Mouse (Mus musculus) forebrain, embryonic 11.5 days (tissue): ENCODE measurements around the gene Upf3b. TPM values are rescaled to one million over a fixed set of nuclear protein-coding genes. Genes with fewer than 3 reads are reported as not detected.

Experiments used
- ATAC-seq: fragments of 200-750 bp; cut with Nextera tagmentation; replicated peaks from 2 replicates; pipeline ENCODE4 v1.8.0; 2017; ENCODE audit warnings: moderate TSS enrichment; ENCODE audit not compliant: low FRiP score
- DNase-seq: peaks from one replicate; pipeline ENCODE4 v3.0.0-alpha.2; 2017; ENCODE audit warnings: low spot score
- H3K27ac ChIP-seq: fragments of 300-500 bp; sonication (generic); 2 replicates; pipeline ENCODE4 v1.5.1; 2014; ENCODE audit warnings: low read depth, low read length
- H3K27me3 ChIP-seq: fragments of 300-500 bp; sonication (generic); 2 replicates; pipeline ENCODE4 v1.6.1; 2014; ENCODE audit warnings: mild to moderate bottlenecking, low read length, mixed read lengths; ENCODE audit not compliant: control insufficient read depth, insufficient read depth
- H3K36me3 ChIP-seq: fragments of 300-500 bp; sonication (generic); 2 replicates; pipeline ENCODE4 v1.6.1; 2014; ENCODE audit warnings: mild to moderate bottlenecking, low read length, moderate library complexity, mixed read lengths; ENCODE audit not compliant: control insufficient read depth, insufficient read depth
- H3K4me1 ChIP-seq: fragments of 300-500 bp; sonication (generic); replicated peaks from 2 replicates; pipeline ENCODE4 v1.6.1; 2014; ENCODE audit warnings: low read length, mixed read lengths; ENCODE audit not compliant: control insufficient read depth, insufficient read depth
- H3K4me2 ChIP-seq: fragments of 300-500 bp; sonication (generic); 2 replicates; pipeline ENCODE4 v1.6.1; 2014; ENCODE audit warnings: low read depth, mild to moderate bottlenecking, low read length, moderate library complexity, mixed read lengths; ENCODE audit not compliant: severe bottlenecking
- H3K4me3 ChIP-seq: fragments of 300-500 bp; sonication (generic); 2 replicates; pipeline ENCODE4 v1.5.1; 2014; ENCODE audit warnings: low read depth, low read length
- H3K9ac ChIP-seq: fragments of 300-500 bp; sonication (generic); 2 replicates; pipeline ENCODE4 v1.6.1; 2014; ENCODE audit warnings: low read length
- H3K9me3 ChIP-seq: fragments of 300-500 bp; sonication (generic); 2 replicates; pipeline ENCODE4 v1.6.1; 2016; ENCODE audit warnings: low read length, mixed read lengths; ENCODE audit not compliant: control insufficient read depth
- WGBS: fragments of 180-500 bp; shearing (Covaris S2); extraction: QIAGEN DNeasy Blood & Tissue Kit; methylation state at CpG from one replicate; pipeline ENCODE4 v1.1.7; 2014; 5-methylcytosine and 5-hydroxymethylcytosine counted together
- polyA plus RNA-seq: library from polyadenylated mRNA; unstranded; fragments of >200 nt; fragmentation: Nextera tagmentation; extraction: Ambion mirVana; gene quantifications from 2 replicates; pipeline ENCODE4 v1.2.1, GENCODE M21; 2014

Gene Upf3b
- polyA plus RNA-seq, 1 experiment from 2014 or later, result 25.6 TPM

GRCm38 (mm10) chrX:37119585-37119984 is 9.5 kb upstream of the Upf3b start:
- Histone ChIP-seq H3K4me1 (no peaks in the 10 kb centered on the region), H3K4me3 (no peak overlapping the region), H3K36me3 (no peaks in the 10 kb centered on the region), H3K9me3 (no peaks in the 10 kb centered on the region), H3K9ac (no peak overlapping the region), H3K4me2 (no peak overlapping the region), H3K27me3 (no peaks in the 10 kb centered on the region), H3K27ac (no peak overlapping the region)
- no peak for DNase-seq
- WGBS, result 62% methylated on average over 3 of the region's 3 CpGs
- no peak for ATAC-seq

- no peak overlapping the region for H3K27ac ChIP-seq
- no peak overlapping the region for H3K9ac ChIP-seq
- H3K9me3 ChIP-seq, result no peaks in the 10 kb centered on the region
- H3K27me3 ChIP-seq, result no peaks in the 10 kb centered on the region
- no peak for DNase-seq
- no peaks in the 10 kb centered on the region for H3K36me3 ChIP-seq
- no peak overlapping the region for H3K4me3 ChIP-seq
- H3K4me2 ChIP-seq, result no peak overlapping the region
- no peaks in the 10 kb centered on the region for H3K4me1 ChIP-seq
- WGBS, result 43% methylated on average over 4 of the region's 5 CpGs
- peak; percentile 69; the same call in 1 of the 2 replicates for ATAC-seq
Observed at GRCm38 (mm10) chrX:37117085-37117484, 7.0 kb upstream of the Upf3b start.

- H3K9me3 ChIP-seq, result no peaks in the 10 kb centered on the region
- H3K27ac ChIP-seq, result no peak overlapping the region; the same call in 1 of the 2 replicates
- H3K4me1 ChIP-seq, result no peaks in the 10 kb centered on the region
- DNase-seq (no peak), ATAC-seq (no peak; the same call in 1 of the 2 replicates)
- H3K36me3 ChIP-seq, result no peaks in the 10 kb centered on the region
- 82% methylated on average over 4 of the region's 4 CpGs for WGBS
- H3K9ac ChIP-seq, result no peak overlapping the region
- H3K27me3 ChIP-seq, result no peaks in the 10 kb centered on the region
- no peak overlapping the region for H3K4me3 ChIP-seq
- H3K4me2 ChIP-seq, result no peak overlapping the region
Observed at GRCm38 (mm10) chrX:37110881-37111193, 715 bp upstream of the Upf3b start.

GRCm38 (mm10) chrX:37109526-37110192 is 463 bp downstream of the Upf3b start:
- H3K4me3 ChIP-seq, result peak overlapping the region; percentile 48
- no peaks in the 10 kb centered on the region for H3K27me3 ChIP-seq
- H3K36me3 ChIP-seq, result no peaks in the 10 kb centered on the region
- no peaks in the 10 kb centered on the region for H3K9me3 ChIP-seq
- H3K27ac ChIP-seq, result peak overlapping the region; percentile 72
- DNase-seq, result no peak
- peak overlapping the region; percentile 62 for H3K9ac ChIP-seq
- H3K4me1 ChIP-seq, result no peaks in the 10 kb centered on the region
- ATAC-seq, result peak; percentile 76
- H3K4me2 ChIP-seq, result peak overlapping the region; percentile 55
- 12% methylated on average over 27 of the region's 27 CpGs for WGBS

GRCm38 (mm10) chrX:37103826-37104225 is 6.3 kb downstream of the Upf3b start:
- H3K27me3 ChIP-seq, result no peaks in the 10 kb centered on the region
- H3K4me1 ChIP-seq, result no peaks in the 10 kb centered on the region
- no peak overlapping the region for H3K27ac ChIP-seq
- H3K4me3 ChIP-seq, result no peak overlapping the region
- H3K4me2 ChIP-seq, result no peak overlapping the region
- no peak for DNase-seq
- no peak overlapping the region for H3K9ac ChIP-seq
- H3K9me3 ChIP-seq, result no peaks in the 10 kb centered on the region
- no peaks in the 10 kb centered on the region for H3K36me3 ChIP-seq
- WGBS, result 81% methylated on average over 2 of the region's 2 CpGs
- no peak for ATAC-seq

- H3K36me3 ChIP-seq, result no peaks in the 10 kb centered on the region; the same call in 1 of the 2 replicates
- ATAC-seq, result no peak
- H3K4me1 ChIP-seq, result no peaks in the 10 kb centered on the region
Observed at GRCm38 (mm10) chrX:37098681-37099080, 11.4 kb downstream of the Upf3b start.

GRCm38 (mm10) chrX:37095106-37095768 is 14.9 kb downstream of the Upf3b start:
- Histone ChIP-seq H3K36me3 (no peaks in the 10 kb centered on the region; the same call in 1 of the 2 replicates), H3K4me2 (no peak overlapping the region), H3K27me3 (no peaks in the 10 kb centered on the region), H3K9ac (no peak overlapping the region), H3K4me1 (no peaks in the 10 kb centered on the region), H3K27ac (no peak overlapping the region), H3K4me3 (no peak overlapping the region), H3K9me3 (no peaks in the 10 kb centered on the region)
- ATAC-seq, result no peak
- 92% methylated on average over 11 of the region's 11 CpGs for WGBS
- DNase-seq, result no peak

More at GRCm38 (mm10) chrX:37098681-37099080, 11.4 kb downstream of the Upf3b start:
- no peaks in the 10 kb centered on the region for H3K9me3 ChIP-seq
- no peak overlapping the region for H3K27ac ChIP-seq
- H3K9ac ChIP-seq, result no peak overlapping the region
- no peaks in the 10 kb centered on the region for H3K27me3 ChIP-seq
- DNase-seq, result no peak
- no peak overlapping the region for H3K4me2 ChIP-seq
- WGBS, result 97% methylated on average over 3 of the region's 3 CpGs
- no peak overlapping the region for H3K4me3 ChIP-seq

GRCm38 (mm10) chrX:37091457-37091856 is 18.7 kb downstream of the Upf3b start:
- no peak for DNase-seq
- H3K4me3 ChIP-seq, result no peak overlapping the region
- WGBS, result 93% methylated on average over 3 of the region's 3 CpGs

GRCm38 (mm10) chrX:37088778-37089177 is 21.3 kb downstream of the Upf3b start:
- DNase-seq, result no peak
- no peaks in the 10 kb centered on the region for H3K9me3 ChIP-seq
- no peak overlapping the region for H3K27ac ChIP-seq
- H3K4me1 ChIP-seq, result no peaks in the 10 kb centered on the region
- H3K4me3 ChIP-seq, result no peak overlapping the region
- H3K27me3 ChIP-seq, result no peaks in the 10 kb centered on the region
- WGBS, result 83% methylated on average over 1 of the region's 1 CpGs
- no peak overlapping the region for H3K9ac ChIP-seq
- H3K36me3 ChIP-seq, result no peaks in the 10 kb centered on the region
- no peak overlapping the region for H3K4me2 ChIP-seq
- ATAC-seq, result no peak

More at GRCm38 (mm10) chrX:37091457-37091856, 18.7 kb downstream of the Upf3b start:
- Histone ChIP-seq H3K27me3 (no peaks in the 10 kb centered on the region), H3K27ac (no peak overlapping the region), H3K4me2 (no peak overlapping the region), H3K36me3 (no peaks in the 10 kb centered on the region), H3K9me3 (no peaks in the 10 kb centered on the region), H3K9ac (no peak overlapping the region), H3K4me1 (no peaks in the 10 kb centered on the region)
- ATAC-seq, result no peak
